Mouse (Mus musculus) thymus, postnatal 4 days (tissue): Measurements from ENCODE around the gene Defa22.
"Not testable (repeated sequence)": the region's sequence is repeated elsewhere in the genome, so short reads cannot be mapped to it uniquely, and the experiment has no call there.

Experiments used
- DNase-seq: peaks from one replicate; pipeline ENCODE4 v3.0.0; 2021

The Defa22 gene

GRCm38 (mm10) chr8:21161977-21162376 lies at the start of gene Defa22:
Gene Defa22 (plus strand): TSS chr8:21162277.
- DNase-seq: not testable (repeated sequence)

GRCm38 (mm10) chr8:21134342-21134741 lies 27.7 kb upstream of the Defa22 start, which contains the start of gene Defa30:
Gene Defa30 (plus strand): TSS chr8:21134642.
- DNase-seq: not testable (repeated sequence)

- DNase-seq: not testable (repeated sequence)
These were observed 29.2 kb downstream of the Defa22 start, which contains the start of gene Defa31 for GRCm38 (mm10) chr8:21191314-21191713. Gene Defa31 (plus strand): TSS chr8:21191614.

GRCm38 (mm10) chr8:21201261-21201660 lies 39.2 kb downstream of the Defa22 start, which contains the start of gene Gm15293:
Gene Gm15293 (plus strand): TSS chr8:21201561.
- DNase-seq: not testable (repeated sequence)
